Mouse (Mus musculus) small intestine, adult 2 months (tissue): ENCODE results near the gene Rpl29.

Source experiments
- CTCF ChIP-seq: fragments of 200-500 bp; IDR thresholded peaks from 2 replicates; pipeline ENCODE4 v1.5.1; 2012; ENCODE audit warnings: low read depth, mild to moderate bottlenecking, control low read depth, inconsistent platforms, low read length, moderate library complexity, mixed read lengths; ENCODE audit not compliant: insufficient replicate concordance, insufficient read length; ENCODE audit errors: extremely low read depth
- POLR2A ChIP-seq: fragments of 200-500 bp; IDR thresholded peaks from 2 replicates; pipeline ENCODE4 v1.6.1; 2012; ENCODE audit warnings: low read depth, mild to moderate bottlenecking, control low read depth, inconsistent platforms, low read length, moderate library complexity

DNA sequence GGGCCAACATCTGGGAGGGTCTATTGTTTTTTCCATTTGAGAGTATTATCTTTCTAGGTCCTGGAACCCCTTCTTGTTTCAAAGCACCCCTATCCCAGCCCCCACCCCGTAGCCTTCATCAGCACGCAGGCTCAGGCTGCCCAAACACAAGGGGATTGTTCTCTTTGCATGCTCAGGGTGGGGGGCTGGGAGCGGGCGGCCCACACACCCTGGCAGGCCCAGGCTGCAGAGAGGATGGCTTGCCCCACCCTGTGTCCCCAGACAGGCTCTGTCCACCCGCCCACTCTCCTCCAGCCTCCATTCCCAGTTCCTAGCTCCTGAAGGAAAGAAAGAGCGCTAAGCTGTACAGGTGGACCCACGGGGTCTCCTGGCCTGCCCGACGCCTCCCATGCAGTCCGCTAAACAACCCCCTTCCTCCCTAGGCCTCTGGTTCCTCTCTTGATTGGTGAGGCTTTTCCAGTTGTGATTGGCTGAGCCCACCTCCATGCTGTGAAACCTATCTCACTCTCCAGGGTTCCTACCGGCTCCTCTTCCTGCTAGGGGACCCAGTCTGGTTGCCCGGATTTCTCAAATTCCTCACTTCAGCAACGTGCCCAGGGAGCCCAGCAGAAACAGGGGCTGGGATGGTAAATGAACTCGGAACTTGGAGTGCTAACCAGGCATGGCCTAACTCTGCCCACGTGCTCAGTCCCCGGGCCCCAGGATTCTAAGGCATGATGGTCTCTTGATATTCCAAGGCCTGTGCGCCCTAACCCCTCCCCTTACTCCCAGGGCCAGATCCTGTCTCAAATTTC is 25.8 kb downstream of the Rpl29 start:
- TF ChIP-seq CTCF (no peak), POLR2A (no peak)
